ENCODE assay signal across 33 mouse cellular contexts in genomic region chr14:33448276-33448675, GRCm38 (mm10). TPM values are rescaled to one million over a fixed set of nuclear protein-coding genes. Genes with fewer than 3 reads are reported as not detected.
"Had no signal": no experiment of that assay in that cellular context is flagged by ENCODE, and none has a peak within 500 bp of the region (broad histone marks: within the 10 kb centered on the region; RNA-seq: fewer than 3 reads in every experiment).

No protein-coding gene starts in this region.

- H3K36me3 ChIP-seq: limb, embryonic 10.5 days; limb, embryonic 12.5 days; limb, embryonic 13.5 days; limb, embryonic 15.5 days; liver, embryonic 12.5 days; liver, embryonic 13.5 days; liver, embryonic 15.5 days; lung, embryonic 15.5 days; midbrain, embryonic 10.5 days; midbrain, embryonic 12.5 days; midbrain, embryonic 13.5 days; midbrain, embryonic 15.5 days had no signal

- H3K9me3 ChIP-seq: limb, embryonic 10.5 days; limb, embryonic 12.5 days; limb, embryonic 13.5 days; limb, embryonic 15.5 days; liver, embryonic 12.5 days; liver, embryonic 13.5 days; liver, embryonic 15.5 days; lung, embryonic 15.5 days; megakaryocyte, embryonic 14.5 days; midbrain, embryonic 10.5 days; midbrain, embryonic 12.5 days; midbrain, embryonic 13.5 days; midbrain, embryonic 15.5 days had no signal

- ATAC-seq: liver, embryonic 12.5 days; liver, postnatal 0 days had no signal

- H3K4me2 ChIP-seq: midbrain, embryonic 11.5 days had no signal

- H3K27me3 ChIP-seq: limb, embryonic 13.5 days; limb, embryonic 15.5 days; lung, embryonic 15.5 days had no signal

- DNase-seq: left cerebral cortex, postnatal 4 days; liver; liver, embryonic 13.5 days; liver, postnatal 0 days; lung, adult 18-20 months; lung, adult 2 months; lung, embryonic 14.5 days; lung, postnatal 10 days; lung, postnatal 14 days; lung, postnatal 36 days; lung, postnatal 4 days; midbrain, embryonic 14.5 days had no signal

- H3K27ac ChIP-seq: left cerebral cortex, adult 2 months; limb, embryonic 10.5 days; limb, embryonic 12.5 days; limb, embryonic 13.5 days; limb, embryonic 15.5 days; liver, embryonic 12.5 days; liver, embryonic 13.5 days; liver, embryonic 14.5 days; liver, embryonic 15.5 days; lung, embryonic 15.5 days; macrophage; midbrain, embryonic 10.5 days; midbrain, embryonic 12.5 days; midbrain, embryonic 13.5 days had no signal

- H3K9ac ChIP-seq: limb, embryonic 12.5 days; limb, embryonic 13.5 days; limb, embryonic 15.5 days; liver, embryonic 12.5 days; liver, embryonic 13.5 days; liver, embryonic 14.5 days; liver, embryonic 15.5 days; liver, postnatal 0 days; lung, embryonic 14.5 days; lung, embryonic 15.5 days; midbrain, embryonic 12.5 days; midbrain, embryonic 13.5 days had no signal

- H3K4me3 ChIP-seq: left cerebral cortex, adult 2 months; limb, embryonic 12.5 days; liver, embryonic 12.5 days; liver, embryonic 13.5 days; lung, embryonic 15.5 days; megakaryocyte, embryonic 14.5 days had no signal

RNA-seq across cellular contexts. Expression of gene Frmpd2, which starts 23.2 kb away (rescaled TPM):
- polyA plus RNA-seq: limb, embryonic 10.5 days; limb, embryonic 12.5 days; limb, embryonic 13.5 days; limb, embryonic 15.5 days; liver, adult 2 months; liver, embryonic 11.5 days; liver, embryonic 12.5 days; liver, embryonic 13.5 days; liver, embryonic 14.5 days; liver, embryonic 15.5 days; liver, embryonic 16.5 days; liver, postnatal 0 days; lung, embryonic 14.5 days; macrophage; midbrain, embryonic 10.5 days; midbrain, embryonic 12.5 days; myocyte; neural tube, embryonic 11.5 days had no signal
